Mouse (Mus musculus) CD4-positive, CD25-positive, alpha-beta regulatory T cell, adult 4 months (primary cell): ENCODE results near the gene Ddt. TPM values are rescaled to one million over a fixed set of nuclear protein-coding genes. Genes with fewer than 3 reads are reported as not detected.
A peak's percentile ranks its signal among the peaks of the same experiment; 100 is the strongest.

Source experiments
- ATAC-seq: one replicate; pipeline ENCODE4 v1.8.0; 2017
- polyA plus RNA-seq, 2 experiments: library from polyadenylated mRNA; unstranded; fragments of 100-300 nt; shearing (Covaris generic); gene quantifications; one replicate each; pipeline ENCODE4 v1.2.1; 2017

The Ddt gene
- polyA plus RNA-seq: 10 to 100 TPM; 73.3 to 80.4 TPM

DNA sequence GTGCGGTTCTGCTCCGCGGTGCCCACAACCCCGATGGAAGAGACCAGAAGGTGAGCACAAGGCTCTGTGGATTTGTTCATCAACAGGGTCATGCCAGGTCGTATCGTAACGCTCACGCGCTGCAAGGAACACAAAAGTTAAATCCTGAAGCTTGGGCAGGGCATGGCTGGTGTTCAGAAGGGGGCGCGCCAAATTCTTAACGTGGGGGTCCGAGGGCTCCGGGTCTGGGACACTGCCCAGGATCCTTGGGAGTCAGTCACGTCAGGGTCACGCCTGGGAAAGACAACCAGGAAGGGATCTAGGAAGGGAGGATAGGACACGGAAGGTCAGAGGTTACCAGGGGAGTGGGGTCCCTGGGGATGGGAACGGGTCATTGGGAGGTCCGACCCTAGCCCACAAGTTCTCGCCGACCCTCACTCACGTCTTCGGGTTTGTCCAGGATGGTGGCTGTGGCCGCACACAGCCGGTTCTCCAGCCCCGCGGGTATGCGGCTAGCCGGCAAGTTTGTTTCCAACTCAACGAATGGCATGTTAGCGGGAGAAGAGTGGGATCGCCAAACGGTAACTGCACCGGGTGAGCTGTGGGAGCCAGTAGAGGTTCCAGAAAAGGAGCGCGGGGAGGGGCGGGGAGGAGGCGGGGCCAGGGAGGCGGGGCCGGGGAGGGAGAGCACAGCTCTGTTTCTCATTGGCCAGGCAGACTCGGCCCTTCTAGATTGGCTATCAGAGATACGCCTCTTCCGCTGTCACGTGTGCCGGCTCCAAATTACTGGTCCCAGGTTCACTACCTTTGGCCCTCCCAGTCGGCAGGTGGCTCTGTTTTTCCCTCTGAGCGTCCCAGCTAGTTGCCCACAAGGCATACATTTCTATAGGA is at the start of gene Ddt:
Gene Ddt (minus strand): TSS at position 620 of the 870 bp plus-strand sequence.
- peak; percentile 100 for ATAC-seq

- ATAC-seq: no peak
These were observed 49.2 kb upstream of the Ddt start, which contains the start of gene Gstt4 for GRCm38 (mm10) chr10:75822443-75822842. Gene Gstt4 (minus strand): TSS chr10:75822543.

DNA sequence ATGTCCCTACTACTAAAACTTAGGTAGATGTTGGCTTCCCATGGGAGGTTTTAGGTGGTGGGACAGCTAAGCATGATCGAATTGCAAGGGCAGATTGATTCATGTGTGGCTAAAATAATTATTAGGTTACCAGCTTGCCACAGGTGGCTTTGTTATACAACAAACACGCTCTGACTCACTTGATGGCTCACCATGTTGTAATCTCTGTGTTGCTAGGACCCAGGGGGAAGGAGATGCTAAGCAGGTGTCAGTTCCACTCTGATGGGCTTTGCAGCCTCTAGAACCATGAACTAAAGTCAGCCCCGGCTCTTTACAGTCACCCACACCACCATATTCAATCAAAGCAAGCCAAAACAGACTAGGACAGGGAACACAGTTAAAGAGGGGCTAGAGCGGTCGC is 46.7 kb upstream of the Ddt start:
- no peak for ATAC-seq

- no peak for ATAC-seq
These were observed 45.4 kb upstream of the Ddt start for GRCm38 (mm10) chr10:75818641-75819040.

- ATAC-seq: no peak
These were observed 31.0 kb upstream of the Ddt start for GRCm38 (mm10) chr10:75804217-75804616.

DNA sequence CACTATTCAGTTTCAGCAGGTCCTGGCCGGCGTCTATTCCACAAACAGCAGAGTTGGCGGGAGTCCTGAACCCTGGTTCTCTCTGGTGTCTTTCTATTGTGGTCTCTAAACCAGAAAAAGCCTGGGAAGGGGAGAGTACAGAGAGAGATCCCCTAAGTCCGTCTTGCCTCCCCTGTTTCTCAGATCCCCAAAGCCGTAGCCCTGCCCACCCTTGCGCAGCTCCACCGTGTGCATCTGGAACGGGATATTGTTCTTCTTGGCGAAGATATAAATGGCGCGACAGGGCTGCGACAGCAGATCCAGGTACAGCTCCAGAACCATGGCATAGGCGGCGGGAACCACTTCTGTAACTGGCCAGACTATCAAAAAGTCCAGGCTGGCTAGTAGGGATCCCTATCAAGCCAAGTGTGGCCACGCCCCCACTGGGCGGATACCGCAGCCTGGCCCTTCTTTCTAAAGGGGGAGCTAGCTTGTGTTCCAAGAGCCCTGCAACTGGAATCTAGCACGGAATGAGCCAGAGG is 25.0 kb upstream of the Ddt start, which contains the start of gene Gstt1:
Gene Gstt1 (minus strand): TSS at position 409 of the 521 bp plus-strand sequence.
- peak; percentile 35 for ATAC-seq

DNA sequence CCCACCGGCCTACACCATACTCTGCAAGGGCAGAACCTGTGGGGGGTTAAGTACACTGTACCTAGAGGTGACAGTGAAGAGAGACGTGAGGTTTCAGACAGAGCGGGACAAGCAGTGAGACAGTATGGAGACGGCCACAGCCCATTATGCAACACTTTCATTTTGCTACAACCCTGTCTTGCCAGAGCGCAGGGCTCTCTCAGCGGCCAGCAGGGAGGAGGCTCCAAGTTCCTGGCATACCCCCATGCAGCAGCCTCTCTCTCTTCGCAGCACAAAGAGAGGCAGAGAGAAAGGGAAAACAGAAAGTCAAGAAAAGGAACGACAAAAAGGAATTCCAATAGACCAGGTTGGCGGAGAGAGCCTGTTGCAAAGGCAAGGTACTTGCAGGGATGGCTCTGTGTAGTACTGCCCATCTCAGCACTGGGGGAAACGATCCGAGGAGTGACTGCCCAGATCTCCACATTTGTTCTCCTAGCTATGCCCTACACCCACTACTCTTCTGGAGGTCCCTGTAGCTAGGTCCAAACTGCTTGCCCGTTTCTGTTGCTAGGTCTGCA is 24.5 kb upstream of the Ddt start:
- peak; percentile 71 for ATAC-seq

DNA sequence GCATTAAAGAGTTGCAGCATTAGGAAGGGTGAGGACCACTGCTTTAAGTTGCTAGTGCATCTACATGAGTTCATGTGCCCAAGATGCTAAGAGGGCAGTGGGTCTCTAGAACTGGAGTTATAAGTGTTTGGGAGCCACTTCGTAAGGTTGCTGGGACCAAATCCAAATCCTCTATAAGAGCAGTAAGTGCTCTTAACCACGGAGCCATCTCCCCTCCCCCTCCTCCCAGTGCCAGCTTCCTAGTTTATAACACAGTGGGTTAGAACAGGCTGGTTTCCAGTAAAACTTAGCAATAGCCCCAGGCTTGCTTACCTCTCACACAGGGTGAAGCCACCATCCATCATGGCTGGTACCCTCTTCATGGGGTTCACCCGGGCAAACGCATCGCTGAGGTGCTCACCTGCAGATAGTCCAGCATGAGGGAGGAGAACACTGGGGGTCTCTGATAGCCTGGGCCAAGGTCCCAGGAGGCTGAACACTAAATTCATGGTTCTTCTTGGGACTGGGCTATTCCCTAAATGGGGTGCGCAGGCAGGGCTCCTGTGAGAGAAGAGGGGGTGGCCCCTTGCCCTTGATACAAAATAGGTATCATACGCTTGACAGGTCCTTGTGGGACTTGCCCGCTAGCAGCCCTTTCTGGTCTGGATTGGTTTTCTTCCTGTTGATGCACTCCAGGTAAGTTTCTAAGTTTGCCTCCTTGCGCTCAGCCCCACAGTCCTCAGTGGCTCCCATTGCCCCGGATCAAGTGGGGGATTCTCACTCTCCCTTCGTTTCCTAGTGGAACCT is 23.7 kb upstream of the Ddt start:
- ATAC-seq: no peak

GRCm38 (mm10) chr10:75794880-75795279 is 21.7 kb upstream of the Ddt start:
- ATAC-seq: no peak

DNA sequence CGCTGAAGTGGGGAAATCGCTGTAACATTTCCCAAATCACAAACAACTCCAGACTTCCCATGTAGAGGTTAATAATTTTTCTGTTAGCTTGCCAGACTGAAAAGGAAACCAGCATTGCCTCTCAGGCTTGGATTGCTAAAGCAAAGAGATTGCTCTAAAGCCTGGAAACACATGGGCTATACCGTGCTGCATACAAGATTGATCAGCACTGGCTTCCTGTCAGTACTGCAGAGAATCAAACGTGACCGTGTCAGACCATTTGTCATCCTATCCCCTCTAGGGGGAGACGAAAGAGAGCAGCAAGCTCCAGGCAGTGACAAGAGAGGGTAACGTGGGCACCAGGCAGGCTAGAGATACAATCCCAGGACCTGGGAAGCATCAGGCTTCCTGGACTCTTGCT is 17.6 kb upstream of the Ddt start:
- peak; percentile 67 for ATAC-seq

DNA sequence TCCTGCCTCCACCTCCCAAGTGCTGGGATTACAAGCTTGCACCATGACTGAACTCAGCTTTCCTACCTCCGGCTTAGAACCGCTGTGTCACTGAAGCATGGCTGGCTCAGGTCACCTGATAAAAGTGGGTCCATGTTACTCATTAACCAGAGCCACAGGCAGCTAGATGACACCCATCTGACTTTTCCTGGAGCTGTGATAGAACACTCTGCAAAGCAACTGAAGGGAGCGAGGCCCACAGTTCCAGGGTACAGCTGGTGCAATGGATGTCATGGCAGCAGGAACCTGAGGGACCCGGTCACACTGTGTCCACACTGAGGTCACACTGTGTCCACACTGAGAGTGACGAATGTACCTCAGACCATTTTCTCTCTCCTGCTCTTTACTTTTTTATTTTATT is 16.6 kb upstream of the Ddt start:
- ATAC-seq: no peak

GRCm38 (mm10) chr10:75789081-75789735 is 16.0 kb upstream of the Ddt start:
- no peak for ATAC-seq

DNA sequence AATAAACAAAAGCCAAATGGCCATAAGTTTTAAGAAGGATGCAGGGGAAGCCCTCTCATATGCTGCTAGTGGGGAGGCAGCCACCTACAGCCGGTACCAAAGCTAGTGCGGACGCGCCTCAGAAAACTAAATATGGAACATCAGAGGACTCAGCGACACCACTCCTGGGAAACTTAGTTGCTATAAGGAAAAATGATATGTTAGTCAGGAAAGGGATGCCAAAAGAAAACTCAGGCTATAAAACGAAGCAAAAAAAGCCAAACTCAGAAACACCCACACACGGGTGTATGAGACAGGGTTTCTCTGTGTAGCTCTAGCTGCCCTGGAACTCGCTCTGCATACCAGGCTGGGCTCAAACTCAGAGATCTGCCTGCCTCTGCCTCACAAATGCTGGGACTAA is 15.1 kb upstream of the Ddt start:
- ATAC-seq: no peak

DNA sequence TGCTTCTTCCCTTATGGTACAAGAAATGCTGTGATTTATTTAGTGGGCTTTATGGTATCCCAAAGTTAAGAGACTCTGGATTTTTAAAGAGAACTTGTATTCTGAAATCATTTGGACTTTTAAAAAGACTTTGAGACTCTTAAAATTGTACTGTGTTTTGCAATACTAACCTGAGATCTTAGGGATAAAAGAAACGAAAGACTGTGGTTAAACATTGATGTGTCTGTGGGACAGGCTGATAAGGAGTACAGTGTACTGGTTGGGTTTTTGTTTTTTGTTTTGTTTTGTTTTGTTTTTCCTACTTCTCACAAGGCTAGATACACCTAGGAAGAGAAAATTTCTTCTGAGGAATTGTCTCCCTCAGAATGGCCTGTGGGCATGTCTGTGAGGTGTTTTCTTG is 12.2 kb upstream of the Ddt start:
- ATAC-seq: no peak

DNA sequence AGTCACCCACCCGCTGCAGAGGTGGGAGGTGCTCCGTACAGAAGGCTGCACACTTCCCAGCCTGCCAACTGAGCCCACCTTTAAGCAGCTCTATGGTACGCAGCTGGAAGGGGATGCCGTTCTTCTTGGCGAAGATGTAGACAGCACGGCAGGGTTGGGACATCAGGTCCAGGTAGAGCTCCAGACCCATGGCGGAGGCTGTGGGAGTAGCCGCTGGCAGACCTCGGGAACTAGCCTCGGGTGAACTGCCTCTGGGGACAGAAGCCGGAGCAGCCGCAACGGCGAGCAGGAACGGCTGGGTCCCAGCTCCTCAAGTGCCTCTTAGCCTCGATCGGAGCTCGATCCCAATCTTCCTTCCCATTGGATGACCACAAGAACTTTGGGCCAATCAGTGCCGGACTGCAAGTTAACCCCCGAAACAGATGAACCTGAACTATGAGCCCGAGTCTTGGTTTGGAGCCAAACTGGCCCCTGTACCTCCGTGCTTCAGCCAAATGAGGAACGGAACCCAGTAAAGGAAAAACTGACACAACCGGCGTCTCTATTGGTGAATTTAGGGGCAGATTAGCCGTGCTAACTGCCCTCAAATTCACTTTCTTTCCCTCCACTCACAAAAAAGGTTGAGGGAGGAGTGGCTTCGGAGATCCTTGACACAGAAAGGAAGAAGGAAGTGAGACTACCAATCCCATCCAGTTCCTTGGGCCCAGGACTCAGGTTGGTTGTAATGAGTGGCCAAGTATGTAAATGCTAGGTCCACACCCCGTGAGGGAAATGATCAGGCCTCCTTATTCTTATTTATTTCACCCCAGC is 7.8 kb upstream of the Ddt start, which contains the start of the genes Gm20441 and Gstt3:
Gene Gm20441 (minus strand): TSS at position 186 of the 810 bp plus-strand sequence.
Gene Gstt3 (minus strand): TSS at position 646 of the 810 bp plus-strand sequence.
- ATAC-seq: peak; percentile 74

DNA sequence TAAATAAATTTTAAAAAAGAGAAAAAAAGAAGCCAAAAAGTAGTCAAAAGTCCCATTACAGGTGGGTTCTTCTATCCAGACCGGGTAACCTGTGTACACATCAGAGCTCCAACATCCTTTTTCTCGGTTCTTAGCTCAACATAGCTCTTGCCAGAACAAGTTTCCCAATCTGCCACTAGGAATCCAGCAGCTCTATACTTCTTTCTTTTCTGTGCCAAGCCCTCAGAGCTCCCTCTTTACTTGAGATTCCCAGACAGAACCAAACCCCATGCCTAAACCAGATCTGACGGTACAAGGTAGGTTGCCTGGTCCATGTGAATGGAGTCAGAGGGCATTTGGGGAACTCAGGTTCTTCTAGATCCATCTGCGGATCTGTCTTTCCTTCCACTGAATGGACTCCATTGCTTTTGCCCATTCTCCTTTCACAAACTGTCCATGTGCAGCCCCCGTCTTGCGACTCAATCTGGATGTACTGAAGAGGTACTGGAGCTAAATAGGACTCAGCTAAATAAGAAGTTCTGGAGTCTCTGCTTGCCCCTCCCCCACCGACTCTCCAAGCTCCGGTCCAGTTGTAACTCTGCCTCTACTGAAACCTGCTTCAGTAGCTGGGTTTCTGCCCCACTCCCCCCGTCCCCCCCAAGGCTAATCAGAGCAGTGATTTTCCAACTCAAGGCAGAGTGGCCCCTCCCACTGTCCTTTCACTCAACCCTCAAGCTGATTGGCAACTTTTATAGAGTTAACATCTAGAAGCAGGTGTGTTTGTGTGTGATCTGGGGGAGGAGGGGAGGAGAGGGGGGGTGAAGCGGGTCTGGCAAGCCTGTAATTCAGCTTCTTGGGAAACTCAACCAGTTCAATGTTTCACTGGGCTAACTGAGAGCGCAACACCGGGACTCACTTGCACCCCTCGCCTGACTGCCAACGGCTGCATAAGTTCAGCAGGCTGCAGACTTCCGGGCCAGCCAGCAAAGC is 6.3 kb upstream of the Ddt start:
- no peak for ATAC-seq

- no peak for ATAC-seq
These were observed 4.7 kb upstream of the Ddt start for GRCm38 (mm10) chr10:75777885-75778284.

GRCm38 (mm10) chr10:75776562-75776961 is 3.3 kb upstream of the Ddt start:
- no peak for ATAC-seq

- ATAC-seq: no peak
These were observed 1.4 kb upstream of the Ddt start for GRCm38 (mm10) chr10:75774587-75774986.

- ATAC-seq: no peak
These were observed 888 bp upstream of the Ddt start for GRCm38 (mm10) chr10:75774102-75774501.
